Mouse (Mus musculus): ENCODE results near the gene Cant1.

- no peak for TF ChIP-seq CTCF (IDR thresholded peaks at IDR 0.05; ENCODE audit: borderline replicate concordance, insufficient read depth, low read length)
- no peak for TF ChIP-seq POLR2A (IDR thresholded peaks at IDR 0.05; ENCODE audit: low read depth, low read length)
Observed at GRCm38 (mm10) chr11:118401195-118401594, 17.7 kb downstream of the Cant1 start.

All from embryonic fibroblast, embryonic 13.5 days (primary cell).